Mouse (Mus musculus) bone marrow macrophage, adult 2 months (primary cell): ENCODE data around the gene Krtap4-9. TPM values are rescaled to one million over a fixed set of nuclear protein-coding genes. Genes with fewer than 3 reads are reported as not detected.
"Not testable (repeated sequence)": the region's sequence is repeated elsewhere in the genome, so short reads cannot be mapped to it uniquely, and the experiment has no call there.

ENCODE experiments used
- H3K27ac ChIP-seq: 2 replicates; pipeline ENCODE4 v1.5.1; 2012; ENCODE audit warnings: low read depth, low read length; ENCODE audit not compliant: insufficient read depth
- H3K4me1 ChIP-seq: 2 replicates; pipeline ENCODE4 v1.6.1; 2012; ENCODE audit warnings: low read length; ENCODE audit not compliant: control insufficient read depth, insufficient read depth
- H3K4me3 ChIP-seq: 2 replicates; pipeline ENCODE4 v1.5.1; 2012; ENCODE audit warnings: mild to moderate bottlenecking, low read length, moderate library complexity; ENCODE audit not compliant: insufficient read depth
- CTCF ChIP-seq: IDR thresholded peaks from 2 replicates; pipeline ENCODE4 v1.5.1; 2012; ENCODE audit warnings: low read depth, mild to moderate bottlenecking, low read length, moderate library complexity
- POLR2A ChIP-seq: IDR thresholded peaks from 2 replicates; pipeline ENCODE4 v1.6.1; 2012; ENCODE audit warnings: mild to moderate bottlenecking, low read depth, low read length, borderline replicate concordance
- polyA plus RNA-seq: library from polyadenylated mRNA; stranded (reverse); fragments of >200 nt; gene quantifications from 2 replicates; pipeline ENCODE4 v1.2.4, GENCODE M21; 2012; ENCODE audit not compliant: missing spikeins, insufficient read depth, insufficient read length

Krtap4-9 gene
- polyA plus RNA-seq = not detected in 2 replicates

DNA sequence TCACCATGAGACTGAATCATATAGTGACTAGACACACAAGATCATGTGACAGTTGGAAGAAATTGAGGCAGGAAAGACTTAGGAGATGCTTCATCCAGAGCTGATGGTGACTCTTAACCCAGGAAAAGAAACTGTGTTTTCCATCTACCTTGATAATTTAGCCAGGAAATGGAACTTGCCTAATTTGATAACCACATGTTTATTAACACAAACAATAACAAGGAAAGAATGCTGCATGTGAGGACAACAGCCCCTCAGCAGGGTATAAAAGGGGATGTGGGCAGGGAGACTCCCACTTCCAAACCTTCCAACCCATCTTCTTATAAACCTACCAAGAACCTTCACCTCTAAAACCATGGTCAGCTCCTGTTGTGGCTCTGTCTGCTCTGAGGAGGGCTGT lies at the start of gene Krtap4-9:
Gene Krtap4-9 (plus strand): TSS at position 301 of the 400 bp plus-strand sequence.
- H3K4me1 ChIP-seq, H3K27ac ChIP-seq, H3K4me3 ChIP-seq: not testable (repeated sequence)

DNA sequence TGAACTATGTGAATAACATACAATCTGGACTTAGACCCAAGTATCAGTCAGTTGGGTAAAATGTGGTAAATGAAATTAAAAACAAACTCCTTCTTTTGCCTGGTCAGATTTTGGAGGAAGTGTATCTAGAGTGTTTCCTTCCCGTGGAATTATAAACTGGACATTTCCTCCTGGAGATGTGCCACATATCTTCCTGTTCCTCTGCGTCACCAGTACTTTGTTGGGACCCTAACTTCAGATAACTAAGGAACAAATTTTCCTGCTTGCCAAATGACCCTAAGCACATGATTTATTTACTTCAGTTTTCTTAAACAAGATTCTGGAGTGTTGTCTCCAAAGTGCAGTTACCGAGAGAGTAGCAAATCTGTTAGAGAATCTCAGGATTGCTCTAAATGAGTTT lies 41.0 kb upstream of the Krtap4-9 start:
- Histone ChIP-seq H3K27ac (no peak overlapping the region), H3K4me3 (no peak overlapping the region), H3K4me1 (no peaks in the 10 kb centered on the region)
- TF ChIP-seq POLR2A = no peak
- TF ChIP-seq CTCF = no peak

DNA sequence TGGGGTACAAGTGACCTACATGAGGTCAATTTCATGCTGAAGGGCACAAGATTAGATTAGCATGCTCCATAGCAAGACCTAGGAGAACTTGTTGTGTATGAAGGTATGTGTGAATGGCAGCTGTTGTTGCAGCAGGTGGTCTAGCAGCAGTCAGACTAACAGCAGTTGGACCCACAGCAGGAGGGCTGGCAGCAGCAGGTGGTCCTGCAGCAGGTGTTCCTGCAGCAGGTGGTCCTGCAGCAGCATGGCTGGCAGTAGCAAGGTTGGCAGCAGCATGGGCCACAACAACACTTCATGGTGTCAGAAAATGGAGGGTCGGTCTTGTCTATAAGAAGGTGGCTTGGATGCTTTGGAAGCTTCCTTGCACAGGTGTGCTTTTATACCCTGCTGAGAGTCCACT lies 26.1 kb upstream of the Krtap4-9 start:
- no peak for TF ChIP-seq CTCF
- TF ChIP-seq POLR2A = no peak
- H3K27ac ChIP-seq = no peak overlapping the region
- H3K4me1 ChIP-seq = no peaks in the 10 kb centered on the region
- no peak overlapping the region for H3K4me3 ChIP-seq

DNA sequence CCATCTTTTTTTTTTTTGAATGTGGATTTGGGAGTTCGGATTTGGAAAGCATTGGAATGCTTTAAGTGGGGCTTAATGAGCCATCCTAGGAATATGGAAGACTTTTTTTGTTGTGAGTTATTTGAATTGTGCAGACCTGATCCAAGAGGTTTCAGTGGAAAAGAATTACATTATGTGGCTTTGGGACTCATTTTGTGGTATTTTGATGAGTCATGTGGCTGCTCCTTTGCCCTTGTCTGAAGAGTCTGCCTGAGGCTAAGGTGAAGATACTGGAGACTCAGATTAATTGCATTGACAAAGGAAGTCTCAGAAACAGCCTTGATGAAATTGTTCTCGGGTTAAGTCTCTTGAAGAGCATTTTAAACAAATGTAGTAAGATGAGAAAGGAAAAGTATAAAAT lies 16.6 kb upstream of the Krtap4-9 start:
- H3K4me1 ChIP-seq = no peaks in the 10 kb centered on the region
- no peak overlapping the region for H3K27ac ChIP-seq
- TF ChIP-seq CTCF = no peak
- TF ChIP-seq POLR2A = no peak
- no peak overlapping the region for H3K4me3 ChIP-seq

DNA sequence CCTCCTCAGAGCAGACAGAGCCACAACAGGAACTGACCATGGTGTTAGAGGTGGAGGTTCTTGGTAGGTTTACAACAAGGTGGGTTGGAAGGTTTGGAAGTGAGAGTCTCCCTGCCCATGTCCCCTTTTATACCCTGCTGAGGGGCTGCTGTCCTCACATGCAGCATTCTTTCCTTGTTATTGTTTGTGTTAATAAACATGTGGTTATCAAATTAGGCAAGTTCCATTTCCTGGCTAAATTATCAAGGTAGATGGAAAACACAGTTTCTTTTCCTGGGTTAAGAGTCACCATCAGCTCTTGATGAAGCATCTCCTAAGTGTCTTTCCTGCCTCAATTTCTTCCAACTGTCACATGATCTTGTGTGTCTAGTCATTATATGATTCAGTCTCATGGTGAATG lies 12.2 kb upstream of the Krtap4-9 start, which contains the start of gene Gm11595:
Gene Gm11595 (minus strand): TSS at position 101 of the 400 bp plus-strand sequence.
- H3K4me3 ChIP-seq = not testable (repeated sequence)

DNA sequence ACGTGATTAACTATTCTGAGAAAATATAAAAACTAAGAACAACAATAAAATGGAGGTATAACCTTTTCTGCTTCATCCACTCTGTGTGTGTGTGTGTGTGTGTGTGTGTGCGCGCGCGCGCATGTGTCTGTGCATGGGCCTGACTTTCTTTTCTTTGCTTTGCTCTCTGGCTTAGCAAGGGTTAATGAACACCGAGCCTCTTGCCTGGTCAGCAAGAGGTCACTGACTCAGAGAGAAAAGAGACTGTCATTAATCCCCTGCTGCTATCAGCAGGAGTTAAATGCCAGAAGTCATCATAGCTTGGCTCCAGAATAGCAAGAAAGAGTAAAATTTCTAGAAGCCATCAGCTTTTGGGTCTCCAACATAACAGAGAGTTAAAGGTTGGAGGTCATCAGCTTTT lies 6.6 kb upstream of the Krtap4-9 start:
- TF ChIP-seq CTCF = no peak
- no peak for TF ChIP-seq POLR2A
- no peaks in the 10 kb centered on the region for H3K4me1 ChIP-seq
- no peak overlapping the region for H3K4me3 ChIP-seq
- H3K27ac ChIP-seq = no peak overlapping the region

More for the DNA sequence above, 12.2 kb upstream of the Krtap4-9 start, which contains the start of gene Gm11595:
- not testable (repeated sequence) for H3K4me1 ChIP-seq, H3K27ac ChIP-seq

DNA sequence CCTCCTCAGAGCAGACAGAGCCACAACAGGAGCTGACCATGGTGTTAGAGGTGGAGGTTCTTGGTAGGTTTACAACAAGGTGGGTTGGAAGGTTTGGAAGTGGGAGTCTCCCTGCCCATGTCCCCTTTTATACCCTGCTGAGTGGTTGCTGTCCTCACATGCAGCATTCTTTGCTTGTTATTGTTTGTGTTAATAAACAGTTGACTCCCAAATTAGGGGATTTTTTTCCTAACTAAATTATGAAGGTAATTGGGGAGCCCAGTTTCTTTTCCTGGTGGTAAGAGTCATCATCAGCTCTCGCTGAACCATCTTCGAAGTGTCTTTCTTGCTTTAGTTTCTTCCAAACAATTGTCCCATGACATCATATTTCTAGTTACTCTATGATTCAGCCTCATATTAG lies 4.4 kb upstream of the Krtap4-9 start, which contains the start of gene Krtap4-8:
Gene Krtap4-8 (minus strand): TSS at position 101 of the 400 bp plus-strand sequence.
- no peak within 1 kb of the TSS for H3K4me3 ChIP-seq
- TF ChIP-seq POLR2A = no peak
- no peak for TF ChIP-seq CTCF
- no peaks in the 10 kb centered on the region for H3K4me1 ChIP-seq
- H3K27ac ChIP-seq = no peak within 1 kb of the TSS

DNA sequence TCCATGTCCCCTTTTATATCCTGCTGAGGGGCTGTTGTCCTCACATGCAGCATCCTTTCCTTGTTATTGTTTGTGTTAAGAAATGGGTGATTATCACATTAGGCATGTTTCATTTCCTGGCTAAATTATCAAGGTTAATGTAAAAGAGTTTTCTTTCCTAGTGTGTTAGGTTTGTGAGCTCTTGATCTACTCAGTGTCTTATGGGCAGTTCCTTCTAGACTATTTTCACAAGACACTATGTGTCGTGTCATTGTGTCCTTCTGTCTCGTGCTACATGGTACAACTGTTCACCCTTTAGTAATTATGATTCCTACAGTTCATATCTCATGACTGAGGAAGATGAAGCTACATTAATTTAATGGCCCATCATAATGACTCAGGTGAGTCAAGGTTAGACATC lies 8.4 kb downstream of the Krtap4-9 start, which contains the start of gene Gm11596:
Gene Gm11596 (minus strand): TSS at position 101 of the 400 bp plus-strand sequence.
- no peaks in the 10 kb centered on the region for H3K4me1 ChIP-seq
- H3K4me3 ChIP-seq = no peak within 1 kb of the TSS
- TF ChIP-seq CTCF (no peak), POLR2A (no peak)
- H3K27ac ChIP-seq = no peak within 1 kb of the TSS

DNA sequence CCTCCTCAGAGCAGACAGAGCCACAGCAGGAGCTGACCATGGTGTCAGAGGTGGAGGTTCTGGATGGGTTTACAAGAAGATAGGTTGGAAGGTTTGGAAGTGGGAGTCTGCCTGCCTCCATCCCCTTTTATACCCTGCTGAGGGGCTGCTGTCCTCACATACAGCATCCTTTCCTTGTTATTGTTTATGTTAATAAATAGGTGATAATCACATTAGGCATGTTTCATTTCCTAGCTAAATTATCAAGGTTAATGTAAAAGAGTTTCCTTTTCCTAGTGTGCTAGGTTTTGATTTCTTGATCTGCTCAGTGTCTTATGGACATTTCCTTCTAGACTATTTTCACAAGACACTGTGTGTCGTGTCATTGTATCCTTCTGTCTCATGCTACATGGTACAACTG lies 13.8 kb downstream of the Krtap4-9 start, which contains the start of gene Gm11569:
Gene Gm11569 (minus strand): TSS at position 101 of the 400 bp plus-strand sequence.
- H3K4me3 ChIP-seq, H3K27ac ChIP-seq, H3K4me1 ChIP-seq: not testable (repeated sequence)

DNA sequence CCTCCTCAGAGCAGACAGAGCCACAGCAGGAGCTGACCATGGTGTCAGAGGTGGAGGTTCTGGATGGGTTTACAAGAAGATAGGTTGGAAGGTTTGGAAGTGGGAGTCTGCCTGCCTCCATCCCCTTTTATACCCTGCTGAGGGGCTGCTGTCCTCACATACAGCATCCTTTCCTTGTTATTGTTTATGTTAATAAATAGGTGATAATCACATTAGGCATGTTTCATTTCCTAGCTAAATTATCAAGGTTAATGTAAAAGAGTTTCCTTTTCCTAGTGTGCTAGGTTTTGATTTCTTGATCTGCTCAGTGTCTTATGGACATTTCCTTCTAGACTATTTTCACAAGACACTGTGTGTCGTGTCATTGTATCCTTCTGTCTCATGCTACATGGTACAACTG lies 19.3 kb downstream of the Krtap4-9 start, which contains the start of gene Gm11554:
Gene Gm11554 (minus strand): TSS at position 101 of the 400 bp plus-strand sequence.
- not testable (repeated sequence) for H3K4me1 ChIP-seq, H3K4me3 ChIP-seq, H3K27ac ChIP-seq

DNA sequence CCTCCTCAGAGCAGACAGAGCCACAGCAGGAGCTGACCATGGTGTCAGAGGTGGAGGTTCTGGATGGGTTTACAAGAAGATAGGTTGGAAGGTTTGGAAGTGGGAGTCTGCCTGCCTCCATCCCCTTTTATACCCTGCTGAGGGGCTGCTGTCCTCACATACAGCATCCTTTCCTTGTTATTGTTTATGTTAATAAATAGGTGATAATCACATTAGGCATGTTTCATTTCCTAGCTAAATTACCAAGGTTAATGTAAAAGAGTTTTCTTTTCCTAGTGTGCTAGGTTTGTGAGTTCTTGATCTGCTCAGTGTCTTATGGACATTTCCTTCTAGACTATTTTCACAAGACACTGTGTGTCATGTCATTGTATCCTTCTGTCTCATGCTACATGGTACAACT lies 24.8 kb downstream of the Krtap4-9 start, which contains the start of gene Krtap4-13:
Gene Krtap4-13 (minus strand): TSS at position 101 of the 400 bp plus-strand sequence.
- H3K27ac ChIP-seq, H3K4me1 ChIP-seq, H3K4me3 ChIP-seq: not testable (repeated sequence)

DNA sequence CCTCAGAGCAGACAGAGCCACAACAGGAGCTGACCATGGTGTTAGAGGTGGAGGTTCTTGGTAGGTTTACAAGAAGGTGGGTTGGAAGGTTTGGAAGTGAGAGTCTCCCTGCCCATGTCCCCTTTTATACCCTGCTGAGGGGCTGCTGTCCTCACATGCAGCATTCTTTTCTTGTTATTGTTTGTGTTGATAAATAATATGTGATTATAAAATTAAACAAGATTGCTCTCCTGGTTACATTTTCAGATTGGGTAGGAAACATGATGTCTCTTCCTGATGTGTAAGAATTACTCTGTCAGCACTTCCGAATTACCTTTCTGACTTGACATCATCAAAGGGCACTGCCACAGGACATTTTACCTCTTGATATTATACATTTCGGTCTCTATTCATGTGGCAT lies 30.6 kb downstream of the Krtap4-9 start, which contains the start of gene Gm11564:
Gene Gm11564 (minus strand): TSS at position 101 of the 400 bp plus-strand sequence.
- H3K4me1 ChIP-seq, H3K4me3 ChIP-seq, H3K27ac ChIP-seq: not testable (repeated sequence)

Other genes with a start within 250 kb of the Krtap4-9 start
- not detected in 2 replicates for gene Krt40, start 242.0 kb upstream of the Krtap4-9 start, polyA plus RNA-seq
- gene Krtap3-3, start 234.3 kb upstream of the Krtap4-9 start, polyA plus RNA-seq = not detected in 2 replicates
- not detected in 2 replicates for gene Krtap3-2, start 228.3 kb upstream of the Krtap4-9 start, polyA plus RNA-seq
- gene Gm11939, start 225.7 kb upstream of the Krtap4-9 start, polyA plus RNA-seq = not detected in 2 replicates
- not detected in 2 replicates for gene Krtap3-1, start 218.6 kb upstream of the Krtap4-9 start, polyA plus RNA-seq
- gene Krtap1-5, start 204.2 kb upstream of the Krtap4-9 start, polyA plus RNA-seq = not detected in 2 replicates
- not detected in 2 replicates for gene Krtap1-4, start 201.5 kb upstream of the Krtap4-9 start, polyA plus RNA-seq
- not detected in 2 replicates for gene Krtap1-3, start 193.9 kb upstream of the Krtap4-9 start, polyA plus RNA-seq
- gene Krtap9-3, start 187.1 kb upstream of the Krtap4-9 start, polyA plus RNA-seq = not detected in 2 replicates
- not detected in 2 replicates for gene Gm11938, start 181.9 kb upstream of the Krtap4-9 start, polyA plus RNA-seq
- not detected in 2 replicates for gene Gm11937, start 175.0 kb upstream of the Krtap4-9 start, polyA plus RNA-seq
- not detected in 2 replicates for gene Krtap2-4, start 170.4 kb upstream of the Krtap4-9 start, polyA plus RNA-seq
- not detected in 2 replicates for gene Gm11562, start 164.8 kb upstream of the Krtap4-9 start, polyA plus RNA-seq
- gene Krtap4-1, start 157.0 kb upstream of the Krtap4-9 start, polyA plus RNA-seq = not detected in 2 replicates
- not detected in 2 replicates for gene Krtap4-2, start 150.1 kb upstream of the Krtap4-9 start, polyA plus RNA-seq
- not detected in 2 replicates for gene Krtap4-7, start 141.1 kb upstream of the Krtap4-9 start, polyA plus RNA-seq
- gene Gm11555, start 135.0 kb upstream of the Krtap4-9 start, polyA plus RNA-seq = not detected in 2 replicates
- not detected in 2 replicates for gene Gm11563, start 126.2 kb upstream of the Krtap4-9 start, polyA plus RNA-seq
- not detected in 2 replicates for gene Krtap4-6, start 119.2 kb upstream of the Krtap4-9 start, polyA plus RNA-seq
- not detected in 2 replicates for gene Gm14190, start 94.5 kb upstream of the Krtap4-9 start, polyA plus RNA-seq
- gene Gm14180, start 50.9 kb upstream of the Krtap4-9 start, polyA plus RNA-seq = not detected in 2 replicates
- not detected in 2 replicates for gene Gm11595, start 12.3 kb upstream of the Krtap4-9 start, polyA plus RNA-seq
- not detected in 2 replicates for gene Krtap4-8, start 4.5 kb upstream of the Krtap4-9 start, polyA plus RNA-seq
- not detected in 2 replicates for gene Gm11596, start 8.3 kb downstream of the Krtap4-9 start, polyA plus RNA-seq
- gene Gm11569, start 13.7 kb downstream of the Krtap4-9 start, polyA plus RNA-seq = not detected in 2 replicates
- not detected in 2 replicates for gene Gm11554, start 19.2 kb downstream of the Krtap4-9 start, polyA plus RNA-seq
- not detected in 2 replicates for gene Krtap4-13, start 24.7 kb downstream of the Krtap4-9 start, polyA plus RNA-seq
- not detected in 2 replicates for gene Gm11564, start 30.5 kb downstream of the Krtap4-9 start, polyA plus RNA-seq
- not detected in 2 replicates for gene 2300003K06Rik, start 52.9 kb downstream of the Krtap4-9 start, polyA plus RNA-seq
- gene Krtap4-16, start 66.4 kb downstream of the Krtap4-9 start, polyA plus RNA-seq = not detected in 2 replicates
- not detected in 2 replicates for gene Gm11568, start 72.7 kb downstream of the Krtap4-9 start, polyA plus RNA-seq
- gene Gm11559, start 79.3 kb downstream of the Krtap4-9 start, polyA plus RNA-seq = not detected in 2 replicates
- not detected in 2 replicates for gene Krtap9-1, start 88.2 kb downstream of the Krtap4-9 start, polyA plus RNA-seq
- gene Gm11567, start 94.0 kb downstream of the Krtap4-9 start, polyA plus RNA-seq = not detected in 2 replicates
- not detected in 2 replicates for gene Krtap31-1, start 122.7 kb downstream of the Krtap4-9 start, polyA plus RNA-seq
- not detected in 2 replicates for gene Gm11565, start 129.6 kb downstream of the Krtap4-9 start, polyA plus RNA-seq
- gene Krtap31-2, start 151.1 kb downstream of the Krtap4-9 start, polyA plus RNA-seq = not detected in 2 replicates
- gene Krtap9-5, start 163.3 kb downstream of the Krtap4-9 start, polyA plus RNA-seq = not detected in 2 replicates
- not detected in 2 replicates for gene Krtap29-1, start 193.9 kb downstream of the Krtap4-9 start, polyA plus RNA-seq
- not detected in 2 replicates for gene Krtap16-1, start 201.4 kb downstream of the Krtap4-9 start, polyA plus RNA-seq
- gene Krtap17-1, start 208.8 kb downstream of the Krtap4-9 start, polyA plus RNA-seq = not detected in 2 replicates
- gene Krt33a, start 231.0 kb downstream of the Krtap4-9 start, polyA plus RNA-seq = not detected in 2 replicates
- not detected in 2 replicates for gene Krt33b, start 244.7 kb downstream of the Krtap4-9 start, polyA plus RNA-seq